In the genomic region with DNA sequence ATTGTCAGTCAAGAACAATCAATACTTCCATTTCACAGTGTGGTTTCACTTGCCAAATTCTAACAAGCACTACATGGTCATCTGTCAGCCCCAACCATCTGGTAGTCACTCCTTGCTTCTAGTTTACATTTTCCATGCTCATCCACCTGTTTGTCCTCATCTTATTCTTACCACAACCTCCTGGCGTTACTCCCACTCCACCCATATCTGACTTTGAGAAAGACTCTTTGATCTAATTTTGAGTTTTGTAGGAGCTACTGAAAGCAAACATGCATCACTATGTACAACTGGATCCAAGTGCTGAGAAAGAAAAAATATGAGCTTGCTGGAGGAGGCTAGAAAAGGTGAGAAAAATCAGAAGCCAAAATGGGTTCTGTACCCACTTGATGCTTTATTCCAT, we compare ENCODE assay signal across 25 mouse cellular contexts. TPM values are rescaled to one million over a fixed set of nuclear protein-coding genes. Genes with fewer than 3 reads are reported as not detected.
A peak's percentile ranks its signal among the peaks of the same experiment; 100 is the strongest.
DNase-seq lines count a peak whose midpoint lies in the region; TF ChIP-seq lines count a peak whose summit lies in the region.
"Had no signal": no experiment of that assay in that cellular context is flagged by ENCODE, and none has a peak within 500 bp of the region (broad histone marks: within the 10 kb centered on the region; RNA-seq: fewer than 3 reads in every experiment).

No protein-coding gene starts in this region.

- no peak overlapping the region for H3K4me3 ChIP-seq in layer of hippocampus, adult 2 months
- H3K4me3 ChIP-seq: embryonic facial prominence, embryonic 12.5 days; heart, embryonic 10.5 days; heart, embryonic 15.5 days; hindbrain, embryonic 13.5 days; limb, embryonic 10.5 days; limb, embryonic 15.5 days; midbrain, embryonic 15.5 days had no signal

- H3K27ac ChIP-seq in layer of hippocampus, adult 2 months, result peak overlapping the region; percentile 69; the same call in 1 of the 2 replicates
- H3K27ac ChIP-seq: embryonic facial prominence, embryonic 12.5 days; heart, embryonic 10.5 days; heart, embryonic 15.5 days; hindbrain, embryonic 13.5 days; limb, embryonic 10.5 days; limb, embryonic 15.5 days; liver, embryonic 14.5 days; midbrain, embryonic 15.5 days had no signal

- no peak for TF ChIP-seq CTCF in layer of hippocampus, adult 2 months (conservative IDR thresholded peaks at IDR 0.05)

- DNase-seq in layer of hippocampus, adult 2 months (ENCODE audit: low spot score in 2 of 2), result no peak
- no peak for DNase-seq in layer of hippocampus, adult 9-10 months (ENCODE audit: low spot score)
- DNase-seq in right cerebral cortex, adult 18-20 months, result peak; percentile 71
- no peak for DNase-seq in right cerebral cortex, postnatal 14 days
- peak; percentile 63 to 76 for DNase-seq in left cerebral cortex, adult 9 months (ENCODE audit: low spot score in 2 of 2)
- peak; percentile 87 for DNase-seq in telencephalon, adult 2 months (ENCODE audit: low read depth, low spot score)
- no peak for DNase-seq in ovary, adult 18-20 months (ENCODE audit: low spot score)
- DNase-seq: adrenal gland, postnatal 14 days; cerebellum, adult 11-12 months; cerebellum, adult 9-11 months; embryo, embryonic 11 days; gastrocnemius, postnatal 14 days; heart, postnatal 4 days; kidney, adult 9 months; kidney, postnatal 10 days; lung, embryonic 14.5 days; lung, postnatal 14 days had no signal

RNA-seq across cellular contexts. Expression of a gene that starts 17.1 kb away (rescaled TPM):
- total RNA-seq in layer of hippocampus, adult 2 months (2021), result 100 to 1,000 TPM; 126 to 132 TPM

Comparison
In these comparisons a context has a peak if more than half of its experiments do, and no peak if none do; other contexts are left out.
1. DNase-seq: peak in right cerebral cortex, adult 18-20 months (single experiment), left cerebral cortex, adult 9 months (2 of 2) and telencephalon, adult 2 months (single experiment); none in layer of hippocampus, adult 2 months (0 of 2), layer of hippocampus, adult 9-10 months (single experiment), right cerebral cortex, postnatal 14 days (single experiment) and ovary, adult 18-20 months (single experiment).